Mouse (Mus musculus) adrenal gland, postnatal 10 days (tissue): ENCODE measurements around the gene Col4a2. TPM values are rescaled to one million over a fixed set of nuclear protein-coding genes. Genes with fewer than 3 reads are reported as not detected.

Experiments
- DNase-seq: peaks from one replicate; pipeline ENCODE4 v3.0.0; 2021; ENCODE audit warnings: mixed read lengths
- total RNA-seq, 2 experiments: library from RNA; stranded (reverse); gene quantifications; 2 replicates each; pipeline ENCODE4 v1.2.3; 2021

Col4a2 gene
- total RNA-seq, 2 experiments from 2014 or later, result 322 to 338 TPM

DNA sequence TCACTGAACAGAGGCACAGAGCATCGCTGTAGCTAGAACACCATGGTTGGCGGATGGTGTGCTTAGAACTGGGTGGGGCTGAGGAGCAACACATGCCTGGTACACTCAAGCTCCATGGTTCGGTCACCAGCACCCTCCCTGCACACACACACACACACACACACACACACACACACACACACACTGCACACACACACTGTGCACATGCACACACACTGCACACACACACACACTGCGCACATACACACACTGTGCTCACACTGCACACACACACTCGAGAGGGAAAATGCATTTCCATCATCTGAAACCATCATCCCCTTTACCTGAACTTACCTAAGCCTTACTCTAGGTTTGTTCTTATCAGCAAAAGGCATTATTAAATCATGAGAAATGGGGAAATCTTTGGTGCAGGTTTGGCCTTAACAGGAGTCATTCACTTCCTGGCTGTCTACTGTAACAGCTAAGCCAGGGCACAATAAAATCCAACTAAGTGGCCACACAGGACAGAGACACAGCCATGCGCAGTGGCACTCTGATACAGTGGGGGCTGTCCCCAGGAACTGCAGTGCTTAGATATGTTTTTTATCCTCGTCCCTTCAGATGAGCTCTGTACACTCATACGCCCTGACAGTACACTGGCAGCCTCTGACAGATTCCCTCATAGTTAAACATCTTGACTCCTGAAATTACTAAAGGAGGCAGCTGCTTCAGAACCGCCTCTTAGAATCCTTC, 49.1 kb downstream of the Col4a2 start:
- no peak for DNase-seq

DNA sequence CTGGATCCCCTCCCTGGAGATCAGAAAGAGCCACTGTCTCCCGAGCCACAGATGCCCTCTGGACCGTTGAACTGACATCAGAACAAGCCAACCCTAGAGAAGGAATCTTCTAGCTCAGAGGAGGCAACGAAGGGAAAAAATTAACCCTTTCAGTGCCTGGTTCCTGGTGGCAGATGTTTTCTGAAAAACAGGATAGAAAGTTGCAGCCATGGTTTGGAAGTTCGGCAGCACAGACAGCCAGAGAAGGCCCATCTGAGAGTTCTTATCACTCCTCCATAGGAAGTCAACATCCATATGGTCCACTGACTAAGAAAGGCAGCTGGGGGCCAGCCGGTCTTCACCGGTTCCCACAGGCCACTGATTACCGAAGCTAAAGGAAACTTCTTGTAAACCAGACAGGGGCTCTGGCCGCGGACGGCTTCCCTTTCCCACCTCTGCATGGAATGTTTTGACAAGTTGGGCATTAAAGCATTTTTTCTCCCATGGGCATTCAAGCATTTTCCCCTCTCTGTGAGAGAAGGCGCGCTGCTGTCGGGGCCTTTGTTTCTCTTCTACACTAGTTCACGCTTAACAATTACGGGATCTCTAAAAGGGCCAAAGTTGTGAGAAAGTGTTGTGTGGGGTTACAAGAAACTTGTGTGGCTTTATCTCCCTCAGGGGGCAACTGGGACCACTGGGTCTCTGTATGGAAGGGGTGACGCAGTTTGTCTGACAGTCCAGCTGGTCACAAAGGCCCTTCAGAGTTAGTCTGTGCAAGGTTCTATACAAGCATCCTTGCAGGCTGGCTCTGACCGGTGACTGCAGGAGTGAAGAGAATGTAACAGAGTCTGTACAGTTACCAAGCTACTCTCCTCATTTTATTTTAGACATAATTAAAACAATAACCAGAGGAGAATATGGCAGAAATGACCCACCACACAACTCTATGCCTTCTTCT, 49.9 kb downstream of the Col4a2 start:
- no peak for DNase-seq

- no peak for DNase-seq
Observed at GRCm38 (mm10) chr8:11363340-11364126, 50.9 kb downstream of the Col4a2 start.

- peak; percentile 47 for DNase-seq
Observed at GRCm38 (mm10) chr8:11366251-11366650, 53.6 kb downstream of the Col4a2 start.

DNA sequence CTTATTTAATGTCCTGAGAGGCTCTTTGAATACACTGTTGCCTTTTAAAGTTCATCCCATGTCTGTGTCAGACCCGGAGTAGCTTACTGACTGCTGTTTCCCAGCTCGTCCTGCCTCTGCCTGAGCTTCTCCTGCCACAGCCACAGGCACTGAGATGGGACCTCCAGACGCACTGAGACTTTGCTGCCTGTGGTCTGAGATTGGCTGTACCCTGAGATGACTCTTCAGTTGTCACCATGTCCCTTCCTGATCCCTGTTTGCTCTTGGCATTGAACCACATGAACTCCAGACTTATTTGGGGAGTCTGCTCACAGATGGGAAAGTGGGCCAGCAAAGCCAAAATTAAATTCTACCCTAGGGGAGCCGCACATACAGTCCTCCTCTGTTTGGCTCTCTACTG, 54.1 kb downstream of the Col4a2 start:
- DNase-seq, result no peak

GRCm38 (mm10) chr8:11367670-11368069, 55.1 kb downstream of the Col4a2 start:
- no peak for DNase-seq

- peak; percentile 74 for DNase-seq
Observed at GRCm38 (mm10) chr8:11369526-11370203, 57.1 kb downstream of the Col4a2 start.

DNA sequence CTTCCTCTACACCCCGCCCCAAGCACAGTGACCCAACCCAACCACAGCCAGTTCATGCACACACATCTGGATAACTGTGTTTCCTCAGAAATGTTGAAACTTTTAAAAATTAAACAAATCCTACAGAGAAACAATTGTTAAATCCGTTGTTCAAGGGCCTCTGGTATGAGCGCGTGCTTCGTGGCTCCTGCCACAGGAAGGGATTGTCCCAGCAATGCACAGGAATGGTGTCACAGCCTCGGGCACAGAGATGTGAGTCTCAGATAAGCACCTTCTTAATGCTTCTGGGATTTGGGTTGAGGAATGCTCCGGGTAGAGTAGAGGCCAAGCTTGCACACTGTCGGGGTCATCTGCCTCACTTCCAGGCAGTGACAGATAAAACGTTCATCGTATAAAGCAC, 58.7 kb downstream of the Col4a2 start:
- DNase-seq, result no peak

- DNase-seq, result no peak
Observed at GRCm38 (mm10) chr8:11372080-11372479, 59.5 kb downstream of the Col4a2 start.

GRCm38 (mm10) chr8:11373643-11374325, 61.2 kb downstream of the Col4a2 start:
- no peak for DNase-seq

DNA sequence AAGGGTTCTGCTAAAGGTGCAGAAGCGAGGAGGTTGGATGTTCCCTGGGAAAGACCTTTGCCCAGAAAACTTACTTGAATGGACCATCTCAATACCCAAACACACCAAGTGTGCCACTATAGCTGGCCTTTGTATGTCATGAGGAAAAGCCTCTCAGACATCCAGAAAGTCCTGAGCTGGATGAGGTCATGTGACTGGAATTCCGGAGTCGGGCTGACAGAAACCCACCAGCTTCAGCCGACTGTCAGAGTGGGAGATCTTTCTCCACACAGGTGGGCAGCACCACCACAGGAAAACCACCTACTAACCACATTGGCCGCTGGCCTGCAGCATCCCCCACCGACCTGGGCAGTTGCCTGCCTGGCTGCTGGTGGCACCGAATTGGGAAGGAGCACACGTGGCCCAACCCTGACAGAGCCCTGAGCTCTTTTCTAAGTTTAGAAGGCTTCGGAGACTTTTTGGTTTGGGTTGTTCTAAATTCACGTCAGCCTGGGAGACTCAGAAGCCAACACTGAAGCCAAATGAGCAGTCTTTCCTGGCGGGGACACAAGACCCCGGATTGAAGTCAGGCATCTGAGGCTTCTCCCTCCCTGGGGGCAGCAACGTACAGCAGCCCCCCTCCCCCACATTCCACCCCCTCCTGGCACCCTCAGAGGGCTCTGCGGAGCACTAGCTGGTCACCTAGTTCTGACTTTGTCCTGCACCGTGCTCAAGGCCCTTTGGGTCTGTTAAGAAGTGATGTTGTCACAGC, 61.9 kb downstream of the Col4a2 start:
- DNase-seq, result no peak

- DNase-seq, result peak; percentile 58
Observed at GRCm38 (mm10) chr8:11375749-11376438, 63.3 kb downstream of the Col4a2 start.

GRCm38 (mm10) chr8:11377391-11378210, 65.0 kb downstream of the Col4a2 start:
- no peak for DNase-seq

GRCm38 (mm10) chr8:11379590-11379989, 67.0 kb downstream of the Col4a2 start:
- no peak for DNase-seq

- no peak for DNase-seq
Observed at GRCm38 (mm10) chr8:11381544-11381943, 68.9 kb downstream of the Col4a2 start.

- peak; percentile 81 for DNase-seq
Observed at GRCm38 (mm10) chr8:11382059-11382810, 69.6 kb downstream of the Col4a2 start.

DNA sequence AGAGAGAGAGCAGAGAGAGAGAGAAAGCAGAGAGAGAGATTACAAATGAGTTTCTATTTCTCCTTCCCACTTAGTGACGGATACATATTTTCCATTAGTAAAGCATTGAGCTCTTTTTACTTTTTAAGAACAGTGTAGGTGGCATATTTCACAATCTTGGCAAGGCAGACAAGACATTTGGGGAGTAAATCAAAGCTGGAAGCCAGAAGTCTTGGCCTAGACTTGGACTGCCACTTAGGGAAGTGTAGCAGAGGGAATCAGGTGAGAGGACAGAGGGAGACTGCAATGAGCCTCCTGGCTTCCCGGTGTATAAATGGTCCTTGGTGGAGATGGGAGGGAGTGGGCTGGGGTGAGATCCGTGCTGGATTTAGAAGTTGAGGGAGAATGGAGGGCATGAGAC, 70.3 kb downstream of the Col4a2 start:
- DNase-seq, result peak; percentile 45

GRCm38 (mm10) chr8:11383379-11383778, 70.8 kb downstream of the Col4a2 start:
- DNase-seq, result no peak
